Mouse (Mus musculus): ENCODE measurements around the gene Slc17a7. TPM values are rescaled to one million over a fixed set of nuclear protein-coding genes. Genes with fewer than 3 reads are reported as not detected.
"Not testable (repeated sequence)": the region's sequence is repeated elsewhere in the genome, so short reads cannot be mapped to it uniquely, and the experiment has no call there.

Gene Slc17a7
- polyA plus RNA-seq (2015; fragmentation: Nextera tagmentation; extraction: Ambion mirVana): 0.34 and 1.8 TPM in 2 replicates

GRCm38 (mm10) chr7:45163735-45164490, at the start of gene Slc17a7:
Gene Slc17a7 (plus strand): TSS chr7:45163949.
- peaks cover 34% of the 10 kb centered on the region for H3K4me1 ChIP-seq (replicated peaks)
- peak within 1 kb of the TSS; percentile 37 for H3K4me3 ChIP-seq (replicated peaks)
- H3K27me3 ChIP-seq: peaks cover 66% of the 10 kb centered on the region
- 2% methylated on average over 41 of the region's 41 CpGs for WGBS
- H3K36me3 ChIP-seq: peaks cover 14% of the 10 kb centered on the region
- peak within 1 kb of the TSS; percentile 67 for H3K4me2 ChIP-seq (replicated peaks)
- H3K9ac ChIP-seq (replicated peaks): peak within 1 kb of the TSS; percentile 64
- no peak for ATAC-seq
- H3K9me3 ChIP-seq: no peaks in the 10 kb centered on the region
- H3K27ac ChIP-seq: no peak within 1 kb of the TSS

GRCm38 (mm10) chr7:45117566-45117965, 46.2 kb upstream of the Slc17a7 start:
- no peak overlapping the region for H3K4me3 ChIP-seq (replicated peaks)
- no peak overlapping the region for H3K27ac ChIP-seq
- no peak overlapping the region for H3K9ac ChIP-seq (replicated peaks)
- H3K9me3 ChIP-seq: no peaks in the 10 kb centered on the region
- 80% methylated on average over 8 of the region's 8 CpGs for WGBS
- no peak overlapping the region for H3K4me2 ChIP-seq (replicated peaks)
- peaks cover 13% of the 10 kb centered on the region for H3K4me1 ChIP-seq (replicated peaks)
- H3K36me3 ChIP-seq: peaks cover 50% of the 10 kb centered on the region
- no peak for ATAC-seq
- no peaks in the 10 kb centered on the region for H3K27me3 ChIP-seq

GRCm38 (mm10) chr7:45118336-45118735, 45.4 kb upstream of the Slc17a7 start:
- Histone ChIP-seq H3K27me3 (no peaks in the 10 kb centered on the region), H3K4me1 (replicated peaks) (peaks cover 21% of the 10 kb centered on the region), H3K9ac (replicated peaks) (no peak overlapping the region), H3K27ac (no peak overlapping the region), H3K4me3 (replicated peaks) (no peak overlapping the region), H3K4me2 (replicated peaks) (no peak overlapping the region), H3K36me3 (peaks cover 57% of the 10 kb centered on the region), H3K9me3 (no peaks in the 10 kb centered on the region)
- WGBS: 95% methylated on average over 6 of the region's 6 CpGs
- no peak for ATAC-seq

GRCm38 (mm10) chr7:45119780-45120709, 43.7 kb upstream of the Slc17a7 start:
- H3K4me3 ChIP-seq (replicated peaks): no peak overlapping the region; the same call in 1 of the 2 replicates
- 85% methylated on average over 5 of the region's 5 CpGs for WGBS
- no peak for ATAC-seq
- H3K36me3 ChIP-seq: peaks cover 59% of the 10 kb centered on the region
- no peaks in the 10 kb centered on the region for H3K27me3 ChIP-seq
- H3K27ac ChIP-seq: no peak overlapping the region
- 0 out of 2 replicates have a peak overlapping the region, but pooled peaks have one; percentile 23 for H3K9ac ChIP-seq (replicated peaks)
- no peaks in the 10 kb centered on the region for H3K9me3 ChIP-seq
- peaks cover 28% of the 10 kb centered on the region for H3K4me1 ChIP-seq (replicated peaks)
- H3K4me2 ChIP-seq (replicated peaks): no peak overlapping the region

- Histone ChIP-seq H3K36me3 (peaks cover 73% of the 10 kb centered on the region), H3K4me2 (replicated peaks) (no peak overlapping the region), H3K27me3 (no peaks in the 10 kb centered on the region), H3K9me3 (no peaks in the 10 kb centered on the region), H3K27ac (no peak overlapping the region), H3K9ac (replicated peaks) (peak overlapping the region; percentile 49), H3K4me3 (replicated peaks) (no peak overlapping the region), H3K4me1 (replicated peaks) (peaks cover 41% of the 10 kb centered on the region)
- WGBS: 82% methylated on average over 8 of the region's 8 CpGs
- no peak for ATAC-seq
Measured at GRCm38 (mm10) chr7:45121404-45121803, 42.3 kb upstream of the Slc17a7 start.

GRCm38 (mm10) chr7:45121966-45122365, 41.8 kb upstream of the Slc17a7 start:
- no peaks in the 10 kb centered on the region for H3K27me3 ChIP-seq
- H3K9ac ChIP-seq (replicated peaks): peak overlapping the region; percentile 49
- no peak overlapping the region for H3K4me2 ChIP-seq (replicated peaks)
- peaks cover 79% of the 10 kb centered on the region for H3K36me3 ChIP-seq
- no peak overlapping the region for H3K27ac ChIP-seq
- H3K4me1 ChIP-seq (replicated peaks): peaks cover 47% of the 10 kb centered on the region
- ATAC-seq: no peak
- no peak overlapping the region for H3K4me3 ChIP-seq (replicated peaks)
- no peaks in the 10 kb centered on the region for H3K9me3 ChIP-seq

GRCm38 (mm10) chr7:45122561-45123185, 41.1 kb upstream of the Slc17a7 start:
- peak overlapping the region; percentile 21; the same call in 1 of the 2 replicates for H3K27ac ChIP-seq
- peak overlapping the region; percentile 83 for H3K4me2 ChIP-seq (replicated peaks)
- H3K9ac ChIP-seq (replicated peaks): peak overlapping the region; percentile 96
- H3K27me3 ChIP-seq: no peaks in the 10 kb centered on the region
- H3K4me1 ChIP-seq (replicated peaks): peaks cover 54% of the 10 kb centered on the region
- H3K4me3 ChIP-seq (replicated peaks): peak overlapping the region; percentile 89
- WGBS: 85% methylated on average over 15 of the region's 15 CpGs
- ATAC-seq: no peak
- no peaks in the 10 kb centered on the region for H3K9me3 ChIP-seq
- peaks cover 78% of the 10 kb centered on the region for H3K36me3 ChIP-seq

- H3K27ac ChIP-seq: peak overlapping the region; percentile 21
- H3K36me3 ChIP-seq: peaks cover 73% of the 10 kb centered on the region
- no peaks in the 10 kb centered on the region for H3K27me3 ChIP-seq
- H3K9me3 ChIP-seq: no peaks in the 10 kb centered on the region
- H3K4me3 ChIP-seq (replicated peaks): peak overlapping the region; percentile 89
- peak overlapping the region; percentile 96 for H3K9ac ChIP-seq (replicated peaks)
- peaks cover 56% of the 10 kb centered on the region for H3K4me1 ChIP-seq (replicated peaks)
- no peak for ATAC-seq
- 26% methylated on average over 12 of the region's 12 CpGs for WGBS
- peak overlapping the region; percentile 83 for H3K4me2 ChIP-seq (replicated peaks)
Measured at GRCm38 (mm10) chr7:45123186-45123570, 40.6 kb upstream of the Slc17a7 start.

GRCm38 (mm10) chr7:45124224-45125143, 39.3 kb upstream of the Slc17a7 start, which contains the start of gene Rps11:
Gene Rps11 (minus strand): TSS chr7:45124439.
- H3K27me3 ChIP-seq: no peaks in the 10 kb centered on the region
- under 1% methylated on average over 59 of the region's 59 CpGs for WGBS
- peak within 1 kb of the TSS; percentile 96 for H3K9ac ChIP-seq (replicated peaks)
- peaks cover 63% of the 10 kb centered on the region for H3K36me3 ChIP-seq
- peak within 1 kb of the TSS; percentile 83 for H3K4me2 ChIP-seq (replicated peaks)
- H3K27ac ChIP-seq: peak within 1 kb of the TSS; percentile 89
- no peaks in the 10 kb centered on the region for H3K9me3 ChIP-seq
- peak within 1 kb of the TSS; percentile 89 for H3K4me3 ChIP-seq (replicated peaks)
- H3K4me1 ChIP-seq (replicated peaks): peaks cover 58% of the 10 kb centered on the region
- peak; percentile 88 for ATAC-seq

- no peak for ATAC-seq
- Histone ChIP-seq H3K27ac (peak overlapping the region; percentile 89), H3K9ac (replicated peaks) (peak overlapping the region; percentile 60), H3K4me3 (replicated peaks) (peak overlapping the region; percentile 11), H3K27me3 (no peaks in the 10 kb centered on the region), H3K4me2 (replicated peaks) (peak overlapping the region; percentile 55), H3K4me1 (replicated peaks) (peaks cover 64% of the 10 kb centered on the region), H3K9me3 (no peaks in the 10 kb centered on the region), H3K36me3 (peaks cover 56% of the 10 kb centered on the region)
- whole genome bisulfite sequencing: 28% methylated on average over 7 of the region's 7 CpGs
Measured at GRCm38 (mm10) chr7:45125144-45125600, 38.6 kb upstream of the Slc17a7 start.

GRCm38 (mm10) chr7:45125649-45126048, 38.1 kb upstream of the Slc17a7 start:
- H3K27me3 ChIP-seq, H3K9me3 ChIP-seq, ATAC-seq: not testable (repeated sequence)
- H3K9ac ChIP-seq (replicated peaks): peak overlapping the region; percentile 60; the same call in 1 of the 2 replicates
- H3K4me1 ChIP-seq (replicated peaks): peaks cover 64% of the 10 kb centered on the region
- 59% methylated on average over 5 of the region's 5 CpGs for WGBS
- 0 out of 2 replicates have a peak overlapping the region, but pooled peaks have one; percentile 55 for H3K4me2 ChIP-seq (replicated peaks)
- peak overlapping the region; percentile 89 for H3K27ac ChIP-seq
- H3K4me3 ChIP-seq (replicated peaks): peak overlapping the region; percentile 11
- peaks cover 52% of the 10 kb centered on the region for H3K36me3 ChIP-seq

Measured in midbrain, embryonic 13.5 days (tissue).